Mouse (Mus musculus): ENCODE measurements around the gene Ccdc93.

Ccdc93 gene

DNA sequence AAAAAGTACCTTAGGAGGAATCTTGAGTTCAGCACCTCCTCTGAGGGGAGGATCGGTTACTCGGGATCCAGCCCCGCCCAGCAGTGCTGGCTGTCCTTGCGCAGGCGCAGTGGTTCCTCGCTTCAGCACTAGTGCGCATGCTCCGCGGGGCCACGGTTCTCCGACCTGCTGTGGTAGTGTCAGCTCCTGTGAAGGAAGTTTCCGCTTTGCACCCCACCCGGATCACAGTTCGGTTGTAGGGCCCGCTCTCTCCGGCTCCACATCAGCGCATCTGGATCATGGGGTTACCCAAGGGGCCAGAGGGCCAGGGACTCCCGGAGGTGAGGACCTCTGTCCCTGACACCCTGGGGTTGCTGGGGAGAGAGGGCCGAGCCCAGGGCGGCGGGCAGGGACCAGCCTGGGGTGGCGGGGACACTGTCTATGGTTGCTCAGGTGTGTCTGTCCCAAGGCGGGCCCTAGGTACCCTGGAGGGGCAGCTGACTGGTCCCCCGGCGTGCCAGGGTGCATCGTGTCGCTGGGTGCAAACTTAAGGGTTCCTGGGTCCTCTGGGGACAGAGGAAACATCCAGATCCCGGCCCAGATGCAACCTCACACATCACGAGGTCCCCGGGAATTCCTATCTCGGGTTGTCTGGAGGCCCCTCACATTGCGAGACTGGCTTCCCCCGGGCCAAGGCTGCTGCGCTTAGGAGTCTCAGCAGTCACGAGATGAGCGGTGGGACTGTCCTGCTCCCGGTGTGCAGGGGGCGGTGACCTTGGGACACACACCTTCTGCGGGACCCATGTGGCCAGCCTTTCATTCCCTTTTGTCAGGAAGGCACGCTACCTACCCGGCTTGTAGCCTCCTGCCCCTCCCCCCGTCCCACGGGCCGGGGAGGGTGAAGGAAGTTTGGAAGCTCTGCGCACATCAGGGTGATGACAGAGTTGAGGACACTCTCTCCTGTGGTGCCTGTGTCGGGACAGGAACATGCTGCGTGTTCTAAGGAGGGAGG is at the start of gene Ccdc93:
Gene Ccdc93 (plus strand): TSS at position 112 of the 991 bp plus-strand sequence.
- DNase-seq, result peak; percentile 99 to 100

DNA sequence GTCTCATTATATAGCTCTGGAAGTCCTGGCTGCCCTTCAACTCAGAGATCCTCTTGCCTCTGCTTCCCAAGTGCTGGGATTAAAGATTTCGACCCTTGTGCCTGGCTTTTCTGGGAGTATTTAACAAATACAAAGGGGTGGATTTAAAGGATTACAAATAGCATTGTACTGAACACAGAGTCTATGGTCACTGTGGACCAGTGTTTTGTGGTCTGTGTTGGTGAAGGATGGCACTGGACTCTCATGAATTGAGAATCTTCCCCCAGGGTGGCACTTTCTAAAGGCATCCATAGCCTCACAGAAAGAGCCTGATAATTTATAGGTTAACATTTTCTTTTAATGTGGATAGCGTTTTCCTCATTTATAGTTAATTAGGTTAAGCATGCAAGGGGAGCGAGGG is 49.3 kb upstream of the Ccdc93 start:
- no peak for DNase-seq

DNA sequence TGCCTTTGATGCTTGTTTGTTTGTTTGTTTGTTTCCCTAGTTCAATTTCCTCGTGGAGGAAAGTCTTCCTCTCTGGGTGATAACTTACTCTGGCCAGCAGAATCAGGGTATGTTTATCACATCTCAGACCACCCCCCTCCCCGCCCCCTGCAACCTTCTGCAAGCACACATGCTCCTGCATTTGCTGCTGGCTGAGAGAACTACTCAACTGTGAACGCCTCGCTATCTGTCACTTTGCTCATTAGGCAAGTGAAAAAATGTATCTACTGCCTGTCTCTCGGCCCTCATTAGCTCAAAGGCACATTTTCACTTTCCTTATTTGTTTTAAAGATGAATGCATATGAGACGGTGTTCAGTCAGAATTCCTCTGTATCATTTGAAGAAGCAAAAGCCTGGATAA is 42.5 kb upstream of the Ccdc93 start:
- no peak for DNase-seq

DNA sequence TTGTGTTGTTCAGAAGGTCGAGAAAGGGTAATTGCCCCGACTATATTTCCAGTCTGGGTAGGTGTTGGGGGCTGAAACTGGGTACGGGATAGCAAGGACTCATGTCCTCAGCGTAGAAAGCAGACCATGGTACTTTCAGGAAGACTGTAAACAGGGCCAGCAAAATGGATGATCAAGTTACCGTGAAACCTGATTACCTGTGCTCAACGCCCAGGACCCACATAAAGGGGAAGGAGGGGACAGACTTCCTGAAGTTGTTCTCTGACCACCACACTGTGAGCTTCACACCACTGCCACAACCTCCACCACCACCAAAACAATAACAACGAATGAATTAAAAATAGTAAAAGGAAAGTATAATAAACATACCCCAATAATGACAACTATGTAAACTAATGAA is 42.1 kb upstream of the Ccdc93 start:
- no peak for DNase-seq

DNA sequence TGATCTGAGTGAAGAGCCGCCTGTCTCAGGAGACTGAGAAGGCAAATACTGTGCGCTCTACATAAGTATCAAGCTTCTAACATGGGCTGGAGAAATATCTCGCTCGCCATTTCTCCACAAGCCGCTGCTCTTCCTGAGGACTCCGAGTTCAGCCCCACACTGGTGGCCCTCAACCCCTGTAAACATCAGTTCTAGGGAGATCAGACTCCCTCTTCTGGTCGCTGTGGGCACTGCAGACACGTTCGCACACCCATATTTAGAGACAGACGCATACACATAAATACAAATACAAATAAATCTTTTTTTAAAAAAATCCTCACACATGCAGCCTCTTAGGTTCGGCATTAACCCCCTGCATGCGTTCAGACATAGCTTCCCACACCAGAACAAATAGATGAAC is 41.3 kb upstream of the Ccdc93 start:
- no peak for DNase-seq

DNA sequence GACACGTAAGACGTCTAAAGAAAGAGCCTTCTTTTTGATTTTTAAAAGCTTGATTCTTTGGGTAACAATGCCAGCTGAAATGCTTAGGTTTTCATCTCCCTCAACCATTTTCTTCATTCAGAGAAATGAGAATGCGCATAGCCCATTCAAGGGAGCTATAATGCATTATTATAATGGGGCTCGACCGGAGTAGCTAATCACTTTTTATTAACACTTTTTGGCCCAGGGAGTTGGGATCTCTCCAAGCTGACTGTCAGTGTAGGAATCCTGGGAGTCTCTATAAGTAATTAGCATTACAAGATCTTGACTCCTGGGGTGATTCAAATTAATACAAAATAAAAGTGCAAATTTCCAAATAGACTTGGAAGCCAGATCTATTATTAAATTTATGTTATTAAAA is 40.8 kb upstream of the Ccdc93 start:
- DNase-seq, result no peak

DNA sequence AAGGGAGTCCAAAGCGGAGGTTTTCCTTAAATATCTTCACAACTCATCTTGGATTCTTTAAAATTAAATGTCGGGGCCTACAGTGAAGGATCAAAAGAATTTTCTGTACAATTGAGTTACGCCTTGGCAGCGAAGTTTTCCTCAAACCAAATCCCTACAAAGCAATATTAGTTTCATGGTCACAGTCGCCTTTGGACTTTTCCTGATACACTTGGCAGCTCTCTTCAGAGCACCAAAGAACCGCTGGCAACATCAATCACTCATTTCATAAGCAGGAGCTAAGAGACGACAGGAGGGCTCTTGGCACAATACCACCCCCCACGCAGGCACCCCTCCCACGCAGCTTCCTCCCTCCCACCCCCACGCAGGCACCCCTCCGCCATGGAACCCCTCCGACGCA is 40.4 kb upstream of the Ccdc93 start:
- DNase-seq, result no peak

DNA sequence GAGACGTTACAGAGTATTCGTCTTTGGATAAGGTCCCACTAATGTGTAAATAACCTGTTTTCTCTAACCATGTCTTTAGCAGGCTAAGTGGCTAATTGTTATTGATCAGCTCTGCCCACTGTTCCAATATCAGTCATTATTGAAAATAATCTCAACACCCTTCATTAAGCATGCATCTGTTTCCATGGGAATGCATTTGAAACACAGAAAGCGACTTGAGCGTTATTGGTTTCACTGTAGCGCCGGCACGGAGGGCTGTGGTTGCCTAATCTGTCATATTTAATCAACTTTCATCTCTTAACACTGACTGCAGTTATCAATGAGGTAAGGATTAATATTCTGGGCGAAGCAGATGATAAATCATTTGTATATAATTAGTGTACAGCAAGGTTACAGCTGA is 40.0 kb upstream of the Ccdc93 start:
- no peak for DNase-seq

DNA sequence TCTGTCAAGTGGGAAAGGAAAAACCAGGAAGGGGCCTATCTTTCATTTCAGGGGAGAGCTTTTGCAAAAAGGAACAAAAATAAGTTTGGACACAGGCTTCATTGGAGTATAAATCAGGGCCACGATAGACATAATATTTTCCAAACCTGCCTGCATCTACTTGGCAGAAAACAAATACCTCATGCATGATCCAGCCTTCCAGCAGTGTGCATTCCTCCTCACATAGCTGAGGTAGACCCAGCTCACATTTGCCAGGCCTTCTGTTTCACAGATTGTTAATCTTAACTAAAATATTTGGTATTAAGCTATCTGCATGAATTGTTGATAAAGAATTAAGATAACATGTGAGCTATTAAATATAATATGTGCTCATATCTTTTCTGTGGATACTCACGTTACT is 37.7 kb upstream of the Ccdc93 start:
- DNase-seq, result no peak

DNA sequence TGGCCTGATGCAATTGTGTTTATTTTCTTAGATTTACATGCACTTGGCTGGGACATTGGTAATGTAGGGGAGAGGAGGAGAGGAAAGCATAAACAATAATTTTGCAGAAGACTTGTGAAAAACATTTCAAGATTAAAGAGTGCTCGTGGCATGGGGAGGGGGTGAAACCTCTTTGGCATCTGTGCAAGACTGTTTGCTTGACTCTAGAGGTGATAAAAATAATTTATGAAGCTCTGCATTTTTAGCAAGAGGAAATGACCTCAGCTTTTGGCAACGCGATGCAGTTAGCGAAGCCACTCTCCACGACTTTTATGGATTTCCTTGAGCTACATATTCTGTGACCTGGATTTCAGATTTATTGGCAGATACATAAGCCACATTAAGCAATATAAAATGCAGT is 36.1 kb upstream of the Ccdc93 start:
- DNase-seq, result no peak

DNA sequence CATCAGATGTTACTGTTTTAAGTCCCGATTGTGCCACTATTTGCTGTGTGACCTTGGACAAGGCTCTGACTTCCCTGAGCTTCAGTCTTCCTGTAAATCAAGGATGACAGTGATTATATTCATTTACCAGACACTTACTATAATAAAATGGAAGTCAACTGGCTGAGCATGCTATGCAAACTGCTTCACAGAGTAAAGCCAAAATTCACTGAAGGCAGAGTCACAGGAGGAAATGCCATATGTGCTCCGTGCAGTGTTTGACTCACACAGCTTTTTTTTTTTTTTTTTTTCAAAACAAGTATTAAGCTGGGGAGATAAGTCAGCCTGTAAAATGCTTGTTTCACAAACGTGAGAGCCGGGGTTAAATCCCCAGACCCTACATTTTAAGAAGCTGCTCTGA is 34.3 kb upstream of the Ccdc93 start:
- no peak for DNase-seq

DNA sequence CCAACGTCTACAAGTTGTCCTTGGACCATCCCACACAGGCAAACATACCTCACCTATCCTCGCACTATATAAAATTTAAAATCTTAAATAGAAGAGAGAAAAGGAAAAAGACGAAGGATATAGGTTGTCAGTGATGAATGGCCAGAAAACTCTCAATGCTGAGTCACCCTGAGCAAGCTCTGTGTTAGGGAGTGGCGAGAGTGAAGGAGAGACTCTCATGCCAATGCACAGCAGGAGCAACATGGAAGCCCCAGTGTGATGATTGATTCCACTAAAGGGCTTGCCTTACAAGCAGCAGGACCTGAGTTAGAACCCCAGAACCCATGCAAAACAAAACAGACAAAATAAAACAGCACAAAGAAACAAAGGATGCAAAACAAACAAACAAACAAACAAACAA is 32.6 kb upstream of the Ccdc93 start:
- DNase-seq, result no peak

DNA sequence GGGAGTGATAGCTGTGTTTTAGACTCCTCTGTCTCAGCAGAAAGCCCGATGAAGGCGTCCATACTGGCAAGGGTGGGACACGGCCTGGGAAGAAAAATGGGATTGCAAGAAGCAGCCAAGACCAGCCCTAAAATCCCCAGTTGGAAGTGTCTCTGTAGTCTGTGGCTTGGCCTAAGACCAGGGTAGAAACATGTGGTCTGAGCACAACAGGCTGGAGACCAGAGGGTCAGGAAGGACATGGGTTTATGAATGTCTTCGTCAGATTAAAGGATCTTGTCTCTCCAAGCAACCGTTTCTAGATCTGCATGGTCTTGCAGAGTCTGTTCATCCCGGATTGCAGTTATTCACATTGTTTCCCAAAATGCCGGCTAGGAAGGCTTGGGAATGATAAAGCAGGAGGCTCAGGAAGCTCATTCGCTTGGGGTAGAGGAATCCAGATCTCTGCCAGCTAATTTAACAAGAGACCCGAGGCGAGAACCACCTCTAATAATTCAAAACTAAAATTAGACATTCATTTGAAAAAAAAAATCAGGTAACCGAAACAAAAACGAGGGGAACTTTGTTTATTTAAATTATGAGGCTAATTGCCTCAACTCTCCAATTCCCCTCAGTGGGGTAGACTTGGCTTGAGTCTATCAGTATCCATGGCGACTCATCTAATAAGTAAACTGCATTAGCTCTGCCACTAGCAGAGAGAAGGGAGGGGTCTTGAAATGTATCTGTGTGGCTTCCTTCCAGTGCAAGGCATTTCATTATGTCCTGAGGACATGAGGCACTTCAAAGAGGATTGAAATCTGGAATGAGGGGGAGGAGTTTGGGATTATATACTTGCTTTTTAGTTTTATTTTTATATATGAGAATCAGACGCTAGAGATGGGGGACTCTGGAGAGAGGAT is 31.6 kb upstream of the Ccdc93 start:
- DNase-seq, result no peak

DNA sequence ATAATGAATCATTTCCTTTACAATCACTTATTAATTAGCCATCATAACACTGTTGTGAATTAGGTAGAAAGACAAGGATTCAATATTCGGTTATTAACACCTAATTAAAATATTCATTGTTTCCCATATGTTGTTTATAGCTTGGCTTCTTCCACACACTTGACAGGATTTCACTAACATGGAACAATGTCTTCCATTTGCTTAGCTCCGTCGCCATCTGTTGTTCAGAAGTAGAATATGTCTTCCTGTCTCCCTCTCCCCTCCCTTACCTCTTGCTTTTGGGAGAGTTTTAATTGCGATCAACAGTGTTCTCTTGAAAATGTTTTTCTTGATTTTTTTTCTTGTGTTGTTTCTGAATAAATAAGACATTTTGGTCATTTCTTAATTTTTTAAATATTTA is 30.6 kb upstream of the Ccdc93 start:
- no peak for DNase-seq

DNA sequence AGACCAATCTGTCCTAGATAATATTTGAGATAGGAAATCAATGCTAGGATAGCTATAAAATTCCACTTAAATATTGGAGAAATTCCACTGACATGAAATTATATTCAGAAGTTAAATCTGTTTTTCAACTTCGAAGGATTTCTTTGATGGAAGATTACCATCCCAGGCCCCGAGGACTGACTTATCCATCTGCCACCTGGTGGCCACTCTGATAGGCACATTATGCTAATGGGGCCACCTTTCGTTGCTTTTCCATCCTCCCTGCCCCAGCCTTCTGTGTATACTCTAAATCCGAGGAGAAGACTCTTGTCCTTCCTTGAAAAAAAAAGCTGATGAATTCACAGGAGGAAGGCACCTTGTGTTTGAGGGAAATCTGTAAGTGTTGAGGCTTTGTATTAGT is 11.8 kb upstream of the Ccdc93 start:
- peak in 1 of 2 experiments; percentile 14 for DNase-seq

DNA sequence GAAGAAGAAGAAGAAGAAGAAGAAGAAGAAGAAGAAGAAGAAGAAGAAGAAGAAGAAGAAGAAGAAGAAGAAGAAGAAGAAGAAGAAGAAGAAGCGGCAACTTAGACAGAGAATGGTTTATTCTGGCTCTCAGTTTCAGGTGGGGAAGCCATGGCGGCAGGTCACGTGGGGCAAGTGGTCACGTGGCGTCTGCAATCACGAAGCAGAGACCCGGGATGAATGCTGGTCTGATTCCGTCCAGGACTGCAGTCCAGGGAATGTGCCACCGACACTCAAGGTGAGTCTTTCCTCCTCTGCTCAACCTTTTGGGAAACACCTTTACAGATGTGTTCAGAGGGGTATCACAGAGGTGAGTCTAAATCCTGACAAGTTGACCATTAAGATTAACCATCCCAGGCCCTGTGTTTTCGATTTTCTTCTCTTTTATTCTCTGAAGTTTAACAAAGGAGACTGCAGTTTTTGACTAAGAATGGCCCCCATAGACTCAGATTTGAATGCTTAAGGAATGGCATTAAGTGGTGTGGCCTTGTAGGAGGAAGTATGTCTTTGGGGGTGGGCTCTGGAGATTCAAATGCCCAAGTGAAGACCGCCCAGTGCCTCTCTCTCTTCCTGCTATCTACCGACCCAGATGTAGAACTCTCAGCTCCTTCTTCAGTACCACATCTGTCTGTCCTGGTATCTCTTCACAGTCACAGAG is 11.1 kb upstream of the Ccdc93 start:
- DNase-seq, result no peak

DNA sequence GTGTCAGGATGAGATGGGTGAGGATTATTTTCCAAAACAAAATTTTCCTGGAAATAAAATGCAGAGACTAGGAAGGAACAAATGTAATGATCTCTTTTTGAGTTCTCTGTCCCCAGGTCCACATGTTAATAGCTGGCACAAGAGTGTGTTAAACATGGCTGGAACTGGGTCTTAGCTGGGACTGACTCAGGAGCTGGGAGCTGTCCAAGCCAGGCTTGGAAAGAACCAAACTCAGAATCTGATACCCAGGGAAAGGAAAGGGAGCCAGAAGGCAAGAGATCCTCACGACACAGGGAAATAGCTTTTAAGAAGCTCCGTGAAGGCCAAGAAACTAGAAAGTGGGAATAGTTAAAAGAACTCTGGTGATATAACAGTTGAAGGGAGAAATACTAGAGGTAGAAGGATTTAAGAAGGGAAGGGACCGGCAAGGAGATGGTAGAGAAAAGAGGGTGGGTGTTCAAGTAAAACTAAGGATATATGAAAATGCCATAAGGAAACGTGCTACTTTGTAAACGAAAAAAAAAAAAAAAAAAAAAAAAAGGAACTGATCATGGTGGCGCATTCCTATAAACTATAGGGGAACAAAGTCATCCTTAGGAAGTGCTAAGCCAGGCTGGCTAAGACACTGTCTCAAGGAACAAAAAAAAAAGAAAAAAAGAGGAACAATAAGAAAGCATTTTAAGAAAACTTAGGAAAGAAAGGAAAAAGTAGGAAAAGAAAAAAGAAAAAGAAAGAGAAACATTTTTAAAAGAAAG is 489 bp upstream of the Ccdc93 start:
- DNase-seq, result no peak

DNA sequence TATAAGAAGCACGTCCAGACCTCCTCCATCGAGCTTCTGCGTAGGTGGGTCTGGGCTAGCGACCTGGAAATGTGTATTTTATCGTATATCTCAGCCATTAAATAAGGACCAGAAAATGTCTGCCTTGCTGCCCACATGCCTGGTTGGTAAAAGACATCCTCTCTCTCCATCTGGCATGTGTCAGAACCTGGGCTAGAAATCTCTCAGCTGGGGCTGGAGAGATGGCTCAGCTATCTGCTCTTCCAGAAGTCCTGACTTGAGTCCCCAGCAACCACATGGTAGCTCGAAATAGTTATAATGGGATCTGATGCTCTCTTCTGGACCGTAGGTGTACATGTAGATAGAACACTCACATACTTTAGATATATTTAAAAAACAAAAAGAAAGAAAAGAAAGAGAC is 5.1 kb downstream of the Ccdc93 start:
- DNase-seq, result no peak

DNA sequence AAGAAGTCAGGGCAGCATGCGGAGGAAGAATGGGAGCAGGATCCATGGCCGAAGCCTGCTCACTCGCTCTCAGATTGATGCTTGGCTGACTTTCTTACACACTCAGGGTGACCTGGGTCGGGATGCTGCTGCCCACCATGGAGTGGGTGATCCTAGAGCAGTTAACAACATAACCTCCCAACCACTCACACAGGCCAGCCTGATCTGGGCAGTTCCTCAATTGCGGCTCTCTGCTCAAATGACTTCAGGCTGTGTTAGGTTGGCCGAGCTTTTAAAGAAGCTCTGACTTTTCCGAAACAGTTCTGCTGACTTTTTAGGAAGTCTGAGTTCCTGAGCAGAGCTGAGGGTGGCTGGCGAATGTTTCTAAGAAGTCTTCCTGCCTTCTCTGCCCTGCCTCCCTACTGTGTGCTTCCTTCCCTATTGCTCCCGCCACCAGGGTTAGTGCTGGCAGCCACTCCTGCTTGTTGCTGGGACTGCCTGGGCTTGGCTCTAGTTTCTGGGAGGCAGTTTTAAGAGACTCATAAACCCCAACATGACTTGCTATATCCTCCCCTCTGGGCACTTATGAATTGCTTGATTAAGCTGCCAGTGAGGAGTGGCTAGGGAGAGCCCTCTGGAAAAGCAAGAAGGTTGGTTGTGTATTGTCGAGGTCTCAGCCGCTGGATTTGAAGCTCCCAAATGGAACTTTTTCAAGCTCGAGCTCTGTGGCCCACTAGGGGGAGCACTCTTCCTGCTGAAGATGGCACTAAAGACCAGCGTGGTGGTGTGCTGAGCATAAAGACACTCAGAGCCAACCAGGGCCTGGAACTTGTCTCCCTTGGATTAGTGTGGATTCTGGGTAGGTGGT is 9.9 kb downstream of the Ccdc93 start:
- DNase-seq, result peak; percentile 27 to 65

DNA sequence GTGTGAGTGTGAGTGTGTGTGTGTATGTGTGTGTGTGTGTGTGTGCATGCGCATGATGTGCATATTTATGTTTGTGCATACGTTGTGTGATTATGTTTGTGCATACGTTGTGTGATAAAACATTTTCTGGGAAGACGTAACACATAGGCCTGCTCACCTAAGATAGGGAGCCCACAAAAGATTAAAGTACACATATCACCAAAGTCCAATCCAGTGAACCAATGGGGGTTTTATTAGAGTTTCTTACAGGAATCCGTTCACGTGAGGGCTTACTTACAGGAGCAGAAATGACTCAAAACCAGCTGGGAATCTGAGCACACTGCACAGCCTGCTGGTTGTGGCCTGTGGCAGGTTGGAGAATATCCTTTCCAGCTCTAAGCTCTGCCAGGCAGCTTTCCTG is 13.3 kb downstream of the Ccdc93 start:
- DNase-seq, result no peak

DNA sequence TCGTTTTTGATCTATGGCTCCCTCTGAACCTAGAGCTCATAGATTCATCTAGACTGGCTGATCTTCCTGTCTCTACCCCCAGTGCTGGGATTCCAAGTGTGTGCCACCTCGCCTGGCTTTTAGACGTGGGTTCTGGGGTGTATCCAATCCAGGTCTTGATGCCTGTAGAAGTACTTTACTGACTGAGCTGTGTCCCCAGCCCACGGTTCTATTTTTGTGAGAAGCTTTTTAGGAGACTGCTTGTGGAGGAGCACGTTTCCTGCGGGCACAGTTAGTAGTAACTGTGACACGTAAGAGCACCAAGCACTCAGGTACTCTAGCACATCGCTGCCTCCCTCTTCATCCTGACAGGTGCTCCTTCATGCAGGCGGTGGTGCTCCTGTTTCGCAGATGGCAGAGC is 16.4 kb downstream of the Ccdc93 start:
- DNase-seq, result no peak
